Mouse (Mus musculus): ENCODE data around the gene Gm4340.
"Not testable (repeated sequence)": the region's sequence is repeated elsewhere in the genome, so short reads cannot be mapped to it uniquely, and the experiment has no call there.

Gene Gm4340

DNA sequence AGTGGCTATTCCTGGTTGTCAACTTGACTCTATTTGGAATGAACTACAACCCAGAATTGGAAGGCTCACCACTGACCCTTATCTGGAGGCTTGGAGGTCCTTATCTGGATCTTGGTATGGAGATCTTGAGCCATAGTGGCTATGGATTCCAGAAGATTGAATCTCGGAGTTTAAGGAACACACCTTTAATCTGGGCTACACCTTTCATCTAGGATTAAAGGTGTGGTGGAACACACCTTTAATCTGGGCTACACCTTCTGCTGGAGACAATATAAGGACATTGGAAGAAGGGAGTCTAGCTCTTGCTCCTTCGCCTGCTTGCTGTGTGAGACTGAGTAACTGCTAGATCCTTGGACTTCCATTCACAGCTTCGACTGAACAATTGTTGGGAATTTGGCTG, at the start of gene Gm4340:
Gene Gm4340 (plus strand): TSS at position 301 of the 400 bp plus-strand sequence.
- not testable (repeated sequence) for DNase-seq (ENCODE audit: low read depth in 1 of 2, low spot score in 2 of 2)

DNA sequence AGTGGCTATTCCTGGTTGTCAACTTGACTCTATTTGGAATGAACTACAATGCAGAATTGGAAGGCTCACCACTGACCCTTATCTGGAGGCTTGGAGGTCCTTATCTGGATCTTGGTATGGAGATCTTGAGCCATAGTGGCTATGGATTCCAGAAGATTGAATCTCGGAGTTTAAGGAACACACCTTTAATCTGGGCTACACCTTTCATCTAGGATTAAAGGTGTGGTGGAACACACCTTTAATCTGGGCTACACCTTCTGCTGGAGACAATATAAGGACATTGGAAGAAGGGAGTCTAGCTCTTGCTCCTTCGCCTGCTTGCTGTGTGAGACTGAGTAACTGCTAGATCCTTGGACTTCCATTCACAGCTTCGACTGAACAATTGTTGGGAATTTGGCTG, 42.6 kb upstream of the Gm4340 start, which contains the start of gene Gm6763:
Gene Gm6763 (plus strand): TSS at position 301 of the 400 bp plus-strand sequence.
- DNase-seq (ENCODE audit: low read depth in 1 of 2, low spot score in 2 of 2) = not testable (repeated sequence)

DNA sequence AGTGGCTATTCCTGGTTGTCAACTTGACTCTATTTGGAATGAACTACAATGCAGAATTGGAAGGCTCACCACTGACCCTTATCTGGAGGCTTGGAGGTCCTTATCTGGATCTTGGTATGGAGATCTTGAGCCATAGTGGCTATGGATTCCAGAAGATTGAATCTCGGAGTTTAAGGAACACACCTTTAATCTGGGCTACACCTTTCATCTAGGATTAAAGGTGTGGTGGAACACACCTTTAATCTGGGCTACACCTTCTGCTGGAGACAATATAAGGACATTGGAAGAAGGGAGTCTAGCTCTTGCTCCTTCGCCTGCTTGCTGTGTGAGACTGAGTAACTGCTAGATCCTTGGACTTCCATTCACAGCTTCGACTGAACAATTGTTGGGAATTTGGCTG, 34.1 kb upstream of the Gm4340 start, which contains the start of gene Gm8764:
Gene Gm8764 (plus strand): TSS at position 301 of the 400 bp plus-strand sequence.
- DNase-seq (ENCODE audit: low read depth in 1 of 2, low spot score in 2 of 2) = not testable (repeated sequence)

DNA sequence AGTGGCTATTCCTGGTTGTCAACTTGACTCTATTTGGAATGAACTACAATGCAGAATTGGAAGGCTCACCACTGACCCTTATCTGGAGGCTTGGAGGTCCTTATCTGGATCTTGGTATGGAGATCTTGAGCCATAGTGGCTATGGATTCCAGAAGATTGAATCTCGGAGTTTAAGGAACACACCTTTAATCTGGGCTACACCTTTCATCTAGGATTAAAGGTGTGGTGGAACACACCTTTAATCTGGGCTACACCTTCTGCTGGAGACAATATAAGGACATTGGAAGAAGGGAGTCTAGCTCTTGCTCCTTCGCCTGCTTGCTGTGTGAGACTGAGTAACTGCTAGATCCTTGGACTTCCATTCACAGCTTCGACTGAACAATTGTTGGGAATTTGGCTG, 25.6 kb upstream of the Gm4340 start, which contains the start of gene Gm21304:
Gene Gm21304 (plus strand): TSS at position 301 of the 400 bp plus-strand sequence.
- DNase-seq (ENCODE audit: low read depth in 1 of 2, low spot score in 2 of 2) = not testable (repeated sequence)

DNA sequence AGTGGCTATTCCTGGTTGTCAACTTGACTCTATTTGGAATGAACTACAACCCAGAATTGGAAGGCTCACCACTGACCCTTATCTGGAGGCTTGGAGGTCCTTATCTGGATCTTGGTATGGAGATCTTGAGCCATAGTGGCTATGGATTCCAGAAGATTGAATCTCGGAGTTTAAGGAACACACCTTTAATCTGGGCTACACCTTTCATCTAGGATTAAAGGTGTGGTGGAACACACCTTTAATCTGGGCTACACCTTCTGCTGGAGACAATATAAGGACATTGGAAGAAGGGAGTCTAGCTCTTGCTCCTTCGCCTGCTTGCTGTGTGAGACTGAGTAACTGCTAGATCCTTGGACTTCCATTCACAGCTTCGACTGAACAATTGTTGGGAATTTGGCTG, 17.1 kb upstream of the Gm4340 start, which contains the start of gene Gm21312:
Gene Gm21312 (plus strand): TSS at position 301 of the 400 bp plus-strand sequence.
- not testable (repeated sequence) for DNase-seq (ENCODE audit: low read depth in 1 of 2, low spot score in 2 of 2)

DNA sequence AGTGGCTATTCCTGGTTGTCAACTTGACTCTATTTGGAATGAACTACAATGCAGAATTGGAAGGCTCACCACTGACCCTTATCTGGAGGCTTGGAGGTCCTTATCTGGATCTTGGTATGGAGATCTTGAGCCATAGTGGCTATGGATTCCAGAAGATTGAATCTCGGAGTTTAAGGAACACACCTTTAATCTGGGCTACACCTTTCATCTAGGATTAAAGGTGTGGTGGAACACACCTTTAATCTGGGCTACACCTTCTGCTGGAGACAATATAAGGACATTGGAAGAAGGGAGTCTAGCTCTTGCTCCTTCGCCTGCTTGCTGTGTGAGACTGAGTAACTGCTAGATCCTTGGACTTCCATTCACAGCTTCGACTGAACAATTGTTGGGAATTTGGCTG, 8.6 kb upstream of the Gm4340 start, which contains the start of gene Gm20765:
Gene Gm20765 (plus strand): TSS at position 301 of the 400 bp plus-strand sequence.
- not testable (repeated sequence) for DNase-seq (ENCODE audit: low read depth in 1 of 2, low spot score in 2 of 2)

DNA sequence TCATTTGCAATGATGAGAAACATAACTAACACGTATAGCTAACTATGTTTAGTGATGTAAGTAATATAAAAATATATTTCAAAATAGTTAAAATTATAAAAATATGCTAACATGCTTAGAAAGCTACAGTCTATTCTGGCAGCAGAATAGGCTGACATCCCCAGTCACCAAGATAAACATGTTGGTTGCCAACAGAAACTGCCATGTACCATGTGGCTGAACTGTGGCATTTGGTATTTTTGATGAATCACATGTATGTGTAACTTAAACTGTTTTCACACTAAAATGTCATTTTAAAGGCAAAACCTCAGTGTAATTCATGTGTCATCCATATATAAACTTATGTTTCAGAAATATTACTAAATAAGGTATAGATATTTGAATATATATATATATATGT, 15.8 kb downstream of the Gm4340 start:
- no peak for DNase-seq (ENCODE audit: low read depth in 1 of 2, low spot score in 2 of 2)

DNA sequence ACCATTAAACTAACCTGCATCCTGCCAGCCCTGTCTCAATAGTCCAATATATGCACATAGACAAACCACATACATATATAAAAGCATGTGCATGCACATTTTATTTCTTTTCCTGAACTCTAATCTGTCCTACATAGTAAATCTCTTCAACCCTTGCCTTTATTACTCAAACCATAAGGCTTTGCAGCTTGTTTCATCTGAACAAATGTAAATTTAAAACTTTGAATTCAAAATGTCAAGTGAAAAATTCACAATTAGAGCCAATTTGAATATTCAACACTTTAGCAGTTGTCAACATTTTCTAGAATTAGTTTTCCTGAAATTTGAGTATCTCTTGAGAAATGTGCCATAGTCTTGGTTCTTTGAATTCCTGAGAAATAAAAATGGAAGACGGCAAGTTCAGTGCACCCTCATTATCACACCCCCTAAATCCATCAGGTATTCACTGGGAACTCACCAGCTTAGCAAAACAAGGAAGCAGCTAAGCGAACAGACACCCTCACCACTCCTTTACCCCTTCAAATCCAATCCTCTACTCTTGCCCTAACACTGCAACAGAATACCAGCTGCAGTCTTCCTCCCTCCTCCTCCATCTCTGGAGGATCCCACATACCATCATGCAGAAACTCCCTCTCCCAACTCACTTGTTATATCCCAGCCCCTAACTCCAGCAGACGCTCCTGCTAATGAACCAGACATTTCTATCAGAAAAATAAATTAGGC, 16.6 kb downstream of the Gm4340 start:
- no peak for DNase-seq (ENCODE audit: low read depth in 1 of 2, low spot score in 2 of 2)

DNA sequence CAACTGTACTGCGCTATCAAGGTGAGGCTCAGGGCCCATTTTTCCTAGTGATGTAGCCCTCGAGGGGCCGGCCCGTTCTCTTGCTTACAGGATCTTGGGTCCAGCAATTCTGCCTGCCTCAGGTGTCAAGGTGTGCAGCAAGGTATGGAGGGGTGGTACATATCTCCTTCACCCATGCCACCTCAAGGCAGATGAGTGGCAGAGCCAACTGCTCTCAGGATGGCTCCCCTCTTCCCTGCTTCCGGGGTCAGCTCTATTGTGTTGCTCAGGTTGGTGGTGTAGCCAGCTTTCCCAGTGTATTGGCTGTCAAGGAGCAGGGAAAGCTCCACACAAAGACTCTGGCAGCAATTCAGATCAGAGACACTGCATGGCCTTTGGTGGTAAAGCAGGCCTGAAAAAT, 20.7 kb downstream of the Gm4340 start:
- no peak for DNase-seq (ENCODE audit: low read depth in 1 of 2, low spot score in 2 of 2)

DNA sequence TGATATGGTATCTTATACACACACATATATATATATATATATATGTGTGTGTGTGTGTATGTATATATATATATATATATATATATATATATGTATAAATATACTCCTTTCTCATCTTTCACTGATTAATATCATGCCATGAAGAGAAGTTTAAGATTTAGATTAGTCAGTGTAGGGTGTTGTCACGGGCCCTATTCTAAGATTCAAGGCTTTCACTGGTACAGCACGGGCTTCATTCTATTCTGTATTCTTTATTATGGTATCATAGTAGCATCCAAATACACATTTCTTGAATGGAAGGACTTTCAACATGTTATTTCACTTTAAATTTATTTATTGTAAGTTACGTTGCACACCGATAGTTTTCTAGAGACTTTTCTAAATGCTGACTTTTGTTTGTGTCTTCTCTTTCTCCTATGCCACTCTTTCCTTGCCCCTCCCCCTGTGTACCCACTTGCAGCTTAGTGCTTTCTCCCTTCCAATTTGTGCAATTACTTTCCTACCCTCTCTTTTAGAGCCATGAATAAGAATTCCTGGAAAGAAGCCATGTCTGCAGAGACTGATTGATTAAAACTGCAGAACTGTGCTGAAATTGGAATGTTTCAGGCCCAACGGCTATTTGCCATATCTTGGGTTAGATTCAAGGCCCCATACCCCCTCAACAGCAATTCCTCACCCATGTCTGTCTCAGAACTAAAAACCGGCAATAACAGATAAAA, 26.6 kb downstream of the Gm4340 start:
- DNase-seq (ENCODE audit: low read depth in 1 of 2, low spot score in 2 of 2) = no peak

Data from monocyte, adult 2 months (primary cell).